Mouse (Mus musculus): ENCODE measurements around the gene Oasl1. TPM values are rescaled to one million over a fixed set of nuclear protein-coding genes. Genes with fewer than 3 reads are reported as not detected.

Oasl1 gene
- polyA plus RNA-seq, 2 experiments, result 0.39 to 0.59 TPM

GRCm38 (mm10) chr5:114968651-114969050, 45.6 kb downstream of the Oasl1 start:
- Histone ChIP-seq H3K9me3 (ENCODE audit: control insufficient read depth, low read length) (no peaks in the 10 kb centered on the region), H3K4me1 (ENCODE audit: control insufficient read depth, insufficient read depth, low read length) (no peaks in the 10 kb centered on the region), H3K27me3 (ENCODE audit: control insufficient read depth, insufficient read depth, low read length) (no peaks in the 10 kb centered on the region), H3K9ac (ENCODE audit: low read depth, low read length, severe bottlenecking) (no peak overlapping the region), H3K4me2 (replicated peaks; ENCODE audit: low read depth, low read length, severe bottlenecking) (no peak overlapping the region), H3K36me3 (ENCODE audit: control insufficient read depth, insufficient read depth, low read length) (no peaks in the 10 kb centered on the region), H3K27ac (replicated peaks; ENCODE audit: low read depth, low read length) (no peak overlapping the region), H3K4me3 (replicated peaks; ENCODE audit: low read length) (no peak overlapping the region)
- no peak for TF ChIP-seq POLR2A (IDR thresholded peaks at IDR 0.05; ENCODE audit: borderline replicate concordance, extremely low read depth, insufficient read depth, insufficient read length)
- ATAC-seq (ENCODE audit: low FRiP score, low read depth) (no peak), DNase-seq (ENCODE audit: low spot score) (no peak)
- WGBS, result 25% methylated on average over 7 of the region's 7 CpGs

GRCm38 (mm10) chr5:114969064-114969463, 46.0 kb downstream of the Oasl1 start:
- whole genome bisulfite sequencing, result 20% methylated on average over 4 of the region's 4 CpGs
- H3K36me3 ChIP-seq (ENCODE audit: control insufficient read depth, insufficient read depth, low read length), result no peaks in the 10 kb centered on the region

GRCm38 (mm10) chr5:114969609-114970215, 46.7 kb downstream of the Oasl1 start:
- Histone ChIP-seq H3K4me3 (replicated peaks; ENCODE audit: low read length) (no peak overlapping the region), H3K36me3 (ENCODE audit: control insufficient read depth, insufficient read depth, low read length) (no peaks in the 10 kb centered on the region), H3K27me3 (ENCODE audit: control insufficient read depth, insufficient read depth, low read length) (no peaks in the 10 kb centered on the region), H3K9ac (ENCODE audit: low read depth, low read length, severe bottlenecking) (no peak overlapping the region), H3K27ac (replicated peaks; ENCODE audit: low read depth, low read length) (no peak overlapping the region), H3K9me3 (ENCODE audit: control insufficient read depth, low read length) (no peaks in the 10 kb centered on the region), H3K4me2 (replicated peaks; ENCODE audit: low read depth, low read length, severe bottlenecking) (no peak overlapping the region), H3K4me1 (ENCODE audit: control insufficient read depth, insufficient read depth, low read length) (no peaks in the 10 kb centered on the region)
- 59% methylated on average over 13 of the region's 13 CpGs for WGBS
- no peak for TF ChIP-seq POLR2A (IDR thresholded peaks at IDR 0.05; ENCODE audit: borderline replicate concordance, extremely low read depth, insufficient read depth, insufficient read length)
- ATAC-seq (ENCODE audit: low FRiP score, low read depth) (no peak), DNase-seq (ENCODE audit: low spot score) (no peak)

More at GRCm38 (mm10) chr5:114969064-114969463, 46.0 kb downstream of the Oasl1 start:
- Histone ChIP-seq H3K4me2 (replicated peaks; ENCODE audit: low read depth, low read length, severe bottlenecking) (no peak overlapping the region), H3K27ac (replicated peaks; ENCODE audit: low read depth, low read length) (no peak overlapping the region), H3K4me1 (ENCODE audit: control insufficient read depth, insufficient read depth, low read length) (no peaks in the 10 kb centered on the region), H3K9me3 (ENCODE audit: control insufficient read depth, low read length) (no peaks in the 10 kb centered on the region), H3K27me3 (ENCODE audit: control insufficient read depth, insufficient read depth, low read length) (no peaks in the 10 kb centered on the region), H3K4me3 (replicated peaks; ENCODE audit: low read length) (no peak overlapping the region), H3K9ac (ENCODE audit: low read depth, low read length, severe bottlenecking) (no peak overlapping the region)
- no peak for ATAC-seq (ENCODE audit: low FRiP score, low read depth)
- no peak for DNase-seq (ENCODE audit: low spot score)
- no peak for TF ChIP-seq POLR2A (IDR thresholded peaks at IDR 0.05; ENCODE audit: borderline replicate concordance, extremely low read depth, insufficient read depth, insufficient read length)

DNA sequence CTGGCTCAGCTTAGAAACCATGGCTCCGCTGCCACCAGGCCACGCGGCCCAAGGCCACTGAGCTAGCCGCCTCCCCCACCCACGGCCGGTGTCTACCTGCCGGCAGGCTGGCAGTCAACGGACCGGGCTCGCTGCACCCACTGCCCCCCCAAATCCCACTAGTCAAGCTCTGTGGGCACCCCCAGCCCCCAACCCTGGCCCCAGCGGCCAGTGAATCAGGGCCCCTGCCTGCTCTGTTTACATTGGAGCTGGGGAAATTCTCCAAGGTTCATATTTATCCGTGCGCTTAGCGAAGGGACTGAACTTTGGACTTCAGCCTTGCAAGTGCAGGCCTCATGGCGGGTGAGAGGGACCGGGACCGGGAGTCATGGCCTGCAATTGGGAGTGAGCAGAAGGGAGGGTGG, 47.8 kb downstream of the Oasl1 start, which contains the start of gene Hnf1a:
TSS of gene Hnf1a (minus strand) at position 271 of the 404 bp plus-strand sequence.
- Histone ChIP-seq H3K4me2 (replicated peaks; ENCODE audit: low read depth, low read length, severe bottlenecking) (no peak within 1 kb of the TSS), H3K36me3 (ENCODE audit: control insufficient read depth, insufficient read depth, low read length) (no peaks in the 10 kb centered on the region), H3K9me3 (ENCODE audit: control insufficient read depth, low read length) (no peaks in the 10 kb centered on the region), H3K4me1 (ENCODE audit: control insufficient read depth, insufficient read depth, low read length) (no peaks in the 10 kb centered on the region), H3K27me3 (ENCODE audit: control insufficient read depth, insufficient read depth, low read length) (no peaks in the 10 kb centered on the region), H3K27ac (replicated peaks; ENCODE audit: low read depth, low read length) (no peak within 1 kb of the TSS), H3K9ac (ENCODE audit: low read depth, low read length, severe bottlenecking) (no peak within 1 kb of the TSS), H3K4me3 (replicated peaks; ENCODE audit: low read length) (no peak within 1 kb of the TSS)
- no peak for TF ChIP-seq POLR2A (IDR thresholded peaks at IDR 0.05; ENCODE audit: borderline replicate concordance, extremely low read depth, insufficient read depth, insufficient read length)
- 73% methylated on average over 16 of the region's 17 CpGs for WGBS
- no peak for DNase-seq (ENCODE audit: low spot score)
- no peak for ATAC-seq (ENCODE audit: low FRiP score, low read depth)

GRCm38 (mm10) chr5:114972201-114972600, 49.2 kb downstream of the Oasl1 start:
- no peak overlapping the region for H3K4me3 ChIP-seq (replicated peaks; ENCODE audit: low read length)
- WGBS, result 77% methylated on average over 9 of the region's 9 CpGs
- H3K27ac ChIP-seq (replicated peaks; ENCODE audit: low read depth, low read length), result no peak overlapping the region
- no peak overlapping the region for H3K4me2 ChIP-seq (replicated peaks; ENCODE audit: low read depth, low read length, severe bottlenecking)
- DNase-seq (ENCODE audit: low spot score) (no peak), ATAC-seq (ENCODE audit: low FRiP score, low read depth) (no peak)
- TF ChIP-seq POLR2A (IDR thresholded peaks at IDR 0.05; ENCODE audit: borderline replicate concordance, extremely low read depth, insufficient read depth, insufficient read length), result no peak
- no peaks in the 10 kb centered on the region for H3K4me1 ChIP-seq (ENCODE audit: control insufficient read depth, insufficient read depth, low read length)
- no peaks in the 10 kb centered on the region for H3K9me3 ChIP-seq (ENCODE audit: control insufficient read depth, low read length)
- no peak overlapping the region for H3K9ac ChIP-seq (ENCODE audit: low read depth, low read length, severe bottlenecking)
- H3K36me3 ChIP-seq (ENCODE audit: control insufficient read depth, insufficient read depth, low read length), result no peaks in the 10 kb centered on the region
- no peaks in the 10 kb centered on the region for H3K27me3 ChIP-seq (ENCODE audit: control insufficient read depth, insufficient read depth, low read length)
